21 mouse cellular contexts compared by ENCODE assay signal in genomic region chr13:69825396-69826095, GRCm38 (mm10). TPM values are rescaled to one million over a fixed set of nuclear protein-coding genes. Genes with fewer than 3 reads are reported as not detected.
DNase-seq lines count a peak whose midpoint lies in the region; ATAC-seq lines count a peak whose summit lies in the region.
"Had no signal": no experiment of that assay in that cellular context is flagged by ENCODE, and none has a peak within 500 bp of the region (broad histone marks: within the 10 kb centered on the region; RNA-seq: fewer than 3 reads in every experiment).

No protein-coding gene starts in this region.

- 41% methylated on average over 8 of the region's 8 CpGs for WGBS in hindbrain, embryonic 12.5 days
- 48% methylated on average over 8 of the region's 8 CpGs for WGBS in hindbrain, embryonic 13.5 days

- peaks cover 17% of the 10 kb centered on the region for H3K4me1 ChIP-seq in hindbrain, embryonic 12.5 days
- peaks cover 26% of the 10 kb centered on the region for H3K4me1 ChIP-seq in hindbrain, embryonic 13.5 days (replicated peaks)
- H3K4me1 ChIP-seq: embryonic facial prominence, embryonic 13.5 days; heart, embryonic 15.5 days; liver, embryonic 12.5 days had no signal

- H3K4me2 ChIP-seq in hindbrain, embryonic 12.5 days (replicated peaks): no peak overlapping the region
- no peak overlapping the region for H3K4me2 ChIP-seq in hindbrain, embryonic 13.5 days
- H3K4me2 ChIP-seq: embryonic facial prominence, embryonic 13.5 days; heart, embryonic 15.5 days; limb, embryonic 12.5 days; liver, embryonic 12.5 days had no signal

- H3K9ac ChIP-seq in hindbrain, embryonic 12.5 days: no peak overlapping the region
- no peak overlapping the region for H3K9ac ChIP-seq in hindbrain, embryonic 13.5 days
- H3K9ac ChIP-seq: embryonic facial prominence, embryonic 13.5 days; heart, embryonic 15.5 days; limb, embryonic 12.5 days; liver, embryonic 12.5 days had no signal

- no peaks in the 10 kb centered on the region for H3K9me3 ChIP-seq in hindbrain, embryonic 12.5 days (replicated peaks)
- no peaks in the 10 kb centered on the region for H3K9me3 ChIP-seq in hindbrain, embryonic 13.5 days
- H3K9me3 ChIP-seq: embryonic facial prominence, embryonic 13.5 days; heart, embryonic 15.5 days; limb, embryonic 12.5 days; liver, embryonic 12.5 days had no signal

- H3K4me3 ChIP-seq in hindbrain, embryonic 12.5 days: no peak overlapping the region
- no peak overlapping the region for H3K4me3 ChIP-seq in hindbrain, embryonic 13.5 days
- H3K4me3 ChIP-seq: embryonic facial prominence, embryonic 13.5 days; heart, adult 2 months; heart, embryonic 15.5 days; limb, embryonic 12.5 days; liver, embryonic 12.5 days had no signal

- no peaks in the 10 kb centered on the region; the same call in 1 of the 2 replicates for H3K27me3 ChIP-seq in hindbrain, embryonic 12.5 days
- no peaks in the 10 kb centered on the region for H3K27me3 ChIP-seq in hindbrain, embryonic 13.5 days
- H3K27me3 ChIP-seq: heart, embryonic 15.5 days; limb, embryonic 12.5 days; liver, embryonic 12.5 days had no signal

- DNase-seq in embryo, embryonic 11 days: peak; percentile 8
- no peak for DNase-seq in embryo, embryonic 9.5 days (ENCODE audit: extremely low spot score)
- peak; percentile 17 for DNase-seq in mesoderm, embryonic 11.5 days (ENCODE audit: low read depth, low spot score)
- no peak for DNase-seq in cerebellum, postnatal 10 days
- DNase-seq in cerebellum, adult 11 months: no peak
- DNase-seq: B cell, adult 2 months; cerebellum, adult 2 months; gastrocnemius, postnatal 14 days; heart, adult 2 months; heart, postnatal 4 days; kidney, adult 8-10 months; lung, adult 2 months; lung, postnatal 36 days; right cerebral cortex, postnatal 4 days; thymus, adult 2 months had no signal

- no peak overlapping the region for H3K27ac ChIP-seq in hindbrain, embryonic 12.5 days
- no peak overlapping the region for H3K27ac ChIP-seq in hindbrain, embryonic 13.5 days
- H3K27ac ChIP-seq: embryonic facial prominence, embryonic 13.5 days; heart, adult 2 months; heart, embryonic 15.5 days; limb, embryonic 12.5 days; liver, embryonic 12.5 days had no signal

- H3K36me3 ChIP-seq in hindbrain, embryonic 12.5 days: no peaks in the 10 kb centered on the region
- H3K36me3 ChIP-seq in hindbrain, embryonic 13.5 days: no peaks in the 10 kb centered on the region
- H3K36me3 ChIP-seq: embryonic facial prominence, embryonic 13.5 days; heart, embryonic 15.5 days; limb, embryonic 12.5 days; liver, embryonic 12.5 days had no signal

- 0 out of 2 replicates have a peak, but pooled peaks have one; percentile 13 for ATAC-seq in hindbrain, embryonic 12.5 days (ENCODE audit: low FRiP score)
- no peak for ATAC-seq in hindbrain, embryonic 13.5 days (ENCODE audit: low FRiP score)
- ATAC-seq: liver, embryonic 12.5 days had no signal

RNA-seq across cellular contexts. Expression of gene Med10, which starts 23.4 kb away (rescaled TPM):
- polyA plus RNA-seq in hindbrain, embryonic 12.5 days (2016; fragmentation: Nextera tagmentation; extraction: Ambion mirVana): 169 and 171 TPM in 2 replicates
- 175 and 179 TPM in 2 replicates for polyA plus RNA-seq in hindbrain, embryonic 13.5 days (2015; fragmentation: Nextera tagmentation; extraction: Ambion mirVana)

Comparison
In these comparisons a context has a peak if more than half of its experiments do, and no peak if none do; other contexts are left out.
1. DNase-seq: peak in embryo, embryonic 11 days (single experiment) and mesoderm, embryonic 11.5 days (single experiment); none in embryo, embryonic 9.5 days (single experiment), cerebellum, postnatal 10 days (0 of 2) and cerebellum, adult 11 months (single experiment).